In genomic region chr16:56852841-56853587, GRCm38 (mm10) we compare ENCODE assay signal across 14 mouse cellular contexts. TPM values are rescaled to one million over a fixed set of nuclear protein-coding genes. Genes with fewer than 3 reads are reported as not detected.
A peak's percentile ranks its signal among the peaks of the same experiment; 100 is the strongest.
DNase-seq lines count a peak whose midpoint lies in the region; ATAC-seq and TF ChIP-seq lines count a peak whose summit lies in the region.
"Had no signal": no experiment of that assay in that cellular context is flagged by ENCODE, and none has a peak within 500 bp of the region (broad histone marks: within the 10 kb centered on the region; RNA-seq: fewer than 3 reads in every experiment).

No protein-coding gene starts in this region.

- no peaks in the 10 kb centered on the region for H3K4me1 ChIP-seq in midbrain, postnatal 0 days (ENCODE audit: insufficient read depth, low read length)
- H3K4me1 ChIP-seq in midbrain, embryonic 14.5 days (ENCODE audit: control insufficient read depth, insufficient read depth, low read length) = no peaks in the 10 kb centered on the region
- H3K4me1 ChIP-seq in stomach, embryonic 15.5 days = no peaks in the 10 kb centered on the region
- H3K4me1 ChIP-seq in intestine, embryonic 16.5 days (ENCODE audit: control insufficient read depth, insufficient read depth, low read length) = no peaks in the 10 kb centered on the region; the same call in 1 of the 2 replicates

- no peak overlapping the region for H3K4me3 ChIP-seq in midbrain, postnatal 0 days (ENCODE audit: low read depth, low read length)
- H3K4me3 ChIP-seq in midbrain, embryonic 14.5 days (replicated peaks; ENCODE audit: low read depth, low read length) = no peak overlapping the region
- no peak overlapping the region for H3K4me3 ChIP-seq in stomach, embryonic 15.5 days (replicated peaks)
- H3K4me3 ChIP-seq in intestine, embryonic 16.5 days (ENCODE audit: low read length) = no peak overlapping the region

- H3K4me2 ChIP-seq in midbrain, postnatal 0 days (ENCODE audit: low read depth, low read length, poor library complexity, severe bottlenecking) = no peak overlapping the region
- H3K4me2 ChIP-seq in midbrain, embryonic 14.5 days (ENCODE audit: low read length) = no peak overlapping the region
- no peak overlapping the region for H3K4me2 ChIP-seq in stomach, embryonic 15.5 days
- no peak overlapping the region for H3K4me2 ChIP-seq in intestine, embryonic 16.5 days (ENCODE audit: low read depth, low read length)

- 58% methylated on average over 10 of the region's 10 CpGs for WGBS in midbrain, postnatal 0 days
- WGBS in midbrain, embryonic 14.5 days = 68% methylated on average over 10 of the region's 10 CpGs
- WGBS in stomach, embryonic 15.5 days = 45% methylated on average over 10 of the region's 10 CpGs
- WGBS in intestine, embryonic 16.5 days = 53% methylated on average over 10 of the region's 10 CpGs

- no peak for ATAC-seq in midbrain, postnatal 0 days (ENCODE audit: low FRiP score)
- ATAC-seq in midbrain, embryonic 14.5 days (ENCODE audit: low FRiP score, low TSS enrichment) = no peak
- ATAC-seq in stomach, embryonic 15.5 days (ENCODE audit: insufficient read depth, low FRiP score, low read depth) = no peak
- ATAC-seq in intestine, embryonic 16.5 days = no peak
- ATAC-seq: forebrain, embryonic 16.5 days had no signal

- H3K9me3 ChIP-seq in midbrain, postnatal 0 days (ENCODE audit: low read length) = no peaks in the 10 kb centered on the region
- no peaks in the 10 kb centered on the region for H3K9me3 ChIP-seq in midbrain, embryonic 14.5 days (ENCODE audit: control insufficient read depth, low read length)
- no peaks in the 10 kb centered on the region for H3K9me3 ChIP-seq in stomach, embryonic 15.5 days
- no peaks in the 10 kb centered on the region for H3K9me3 ChIP-seq in intestine, embryonic 16.5 days (ENCODE audit: control insufficient read depth, low read length)

- DNase-seq in gastrocnemius, adult 18-20 months (ENCODE audit: low spot score) = peak; percentile 38
- DNase-seq in gastrocnemius, adult 8-10 months (ENCODE audit: low spot score in 2 of 2) = no peak
- peak; percentile 5 for DNase-seq in midbrain, postnatal 0 days (ENCODE audit: low spot score)
- DNase-seq in midbrain, embryonic 14.5 days = no peak
- peak; percentile 18 to 40 for DNase-seq in heart, postnatal 14 days
- DNase-seq in spleen, postnatal 36 days (ENCODE audit: low spot score in 2 of 2) = no peak
- DNase-seq: left cerebral cortex, postnatal 4 days; right cerebral cortex, adult 18-20 months had no signal

- no peak overlapping the region for H3K27ac ChIP-seq in midbrain, postnatal 0 days (ENCODE audit: low read depth, low read length)
- H3K27ac ChIP-seq in midbrain, embryonic 14.5 days (replicated peaks; ENCODE audit: low read depth, low read length) = no peak overlapping the region
- peak overlapping the region; percentile 50; the same call in 1 of the 2 replicates for H3K27ac ChIP-seq in stomach, embryonic 15.5 days
- no peak overlapping the region for H3K27ac ChIP-seq in intestine, embryonic 16.5 days (ENCODE audit: low read length)

- no peaks in the 10 kb centered on the region for H3K27me3 ChIP-seq in midbrain, postnatal 0 days (ENCODE audit: insufficient read depth, low read length)
- H3K27me3 ChIP-seq in midbrain, embryonic 14.5 days (ENCODE audit: control insufficient read depth, insufficient read depth, low read length) = no peaks in the 10 kb centered on the region
- H3K27me3 ChIP-seq in stomach, embryonic 15.5 days (replicated peaks) = no peaks in the 10 kb centered on the region
- H3K27me3 ChIP-seq in intestine, embryonic 16.5 days (replicated peaks; ENCODE audit: control insufficient read depth, insufficient read depth, low read length) = no peaks in the 10 kb centered on the region

- no peak overlapping the region for H3K9ac ChIP-seq in midbrain, postnatal 0 days (replicated peaks; ENCODE audit: low read length, poor library complexity, severe bottlenecking)
- no peak overlapping the region for H3K9ac ChIP-seq in midbrain, embryonic 14.5 days (replicated peaks; ENCODE audit: low read length)
- H3K9ac ChIP-seq in stomach, embryonic 15.5 days = no peak overlapping the region
- no peak overlapping the region for H3K9ac ChIP-seq in intestine, embryonic 16.5 days (ENCODE audit: low read depth, low read length)

- intact Hi-C loops in heart, postnatal 14 days (cut with DNase I) = no loop called here

- no peaks in the 10 kb centered on the region for H3K36me3 ChIP-seq in midbrain, postnatal 0 days (ENCODE audit: insufficient read depth, low read length)
- H3K36me3 ChIP-seq in midbrain, embryonic 14.5 days (ENCODE audit: control insufficient read depth, insufficient read depth, low read length) = no peaks in the 10 kb centered on the region
- no peaks in the 10 kb centered on the region for H3K36me3 ChIP-seq in stomach, embryonic 15.5 days
- no peaks in the 10 kb centered on the region for H3K36me3 ChIP-seq in intestine, embryonic 16.5 days (ENCODE audit: control insufficient read depth, insufficient read depth, low read length)

- TF ChIP-seq CTCF in midbrain, postnatal 0 days (IDR thresholded peaks at IDR 0.05) = no peak

RNA-seq across cellular contexts. Expression of gene Tmem45a, which starts 33.0 kb away (rescaled TPM):
- 1 to 10 TPM; 1.3 to 1.5 TPM for total RNA-seq in gastrocnemius, adult 18-20 months (2021)
- 1 to 10 TPM in 1 of 4 experiments, under 1 TPM in 3; 0.19 to 1.7 (median 0.24) TPM for total RNA-seq in gastrocnemius, adult 8-10 months (2022)
- total RNA-seq in midbrain, postnatal 0 days (2014; rRNA removed) = 1.6 and 4.1 TPM in 2 replicates
- 3.0 and 3.6 TPM in 2 replicates for polyA plus RNA-seq in midbrain, postnatal 0 days (2015; fragmentation: Nextera tagmentation; extraction: Ambion mirVana)
- 2.5 and 6.0 TPM in 2 replicates for polyA plus RNA-seq in midbrain, embryonic 14.5 days (2014; fragmentation: Nextera tagmentation; extraction: Ambion mirVana)
- 1 to 10 TPM; 5.0 to 5.7 TPM for total RNA-seq in heart, postnatal 14 days (2021)
- polyA plus RNA-seq in stomach, embryonic 15.5 days (2015; fragmentation: Nextera tagmentation; extraction: Ambion mirVana) = 36.2 and 36.8 TPM in 2 replicates
- polyA plus RNA-seq in intestine, embryonic 16.5 days (2015; fragmentation: Nextera tagmentation; extraction: Ambion mirVana) = 27.0 and 29.8 TPM in 2 replicates

RNA-seq across cellular contexts. Expression of gene Adgrg7, which starts 57.4 kb away (rescaled TPM):
- not detected for total RNA-seq in gastrocnemius, adult 18-20 months (2021)
- total RNA-seq in gastrocnemius, adult 8-10 months (2022) = not detected
- total RNA-seq in midbrain, postnatal 0 days (2014; rRNA removed) = not detected in 2 replicates
- polyA plus RNA-seq in midbrain, postnatal 0 days (2015; fragmentation: Nextera tagmentation; extraction: Ambion mirVana) = not detected in 2 replicates
- polyA plus RNA-seq in midbrain, embryonic 14.5 days (2014; fragmentation: Nextera tagmentation; extraction: Ambion mirVana) = not detected in 2 replicates
- total RNA-seq in heart, postnatal 14 days (2021) = under 1 TPM in 1 of 2 experiments, not detected in 1; 0.10 TPM
- 0.24 and 0.81 TPM in 2 replicates for polyA plus RNA-seq in stomach, embryonic 15.5 days (2015; fragmentation: Nextera tagmentation; extraction: Ambion mirVana)
- polyA plus RNA-seq in intestine, embryonic 16.5 days (2015; fragmentation: Nextera tagmentation; extraction: Ambion mirVana) = 9.2 and 13.0 TPM in 2 replicates
- total RNA-seq: left cerebral cortex, postnatal 4 days had no signal
- polyA plus RNA-seq: cortical plate, adult 2 months; forebrain, embryonic 16.5 days; heart, embryonic 14.5 days; neural tube, embryonic 11.5 days had no signal

Comparison
In these comparisons a context has a peak if more than half of its experiments do, and no peak if none do; other contexts are left out.
1. DNase-seq: peak in gastrocnemius, adult 18-20 months (single experiment), midbrain, postnatal 0 days (single experiment) and heart, postnatal 14 days (2 of 2); none in gastrocnemius, adult 8-10 months (0 of 2), midbrain, embryonic 14.5 days (single experiment) and spleen, postnatal 36 days (0 of 2).